Mouse (Mus musculus): ENCODE results near the gene Cenpb. TPM values are rescaled to one million over a fixed set of nuclear protein-coding genes. Genes with fewer than 3 reads are reported as not detected.
A peak's percentile ranks its signal among the peaks of the same experiment; 100 is the strongest.
"Not testable (repeated sequence)": the region's sequence is repeated elsewhere in the genome, so short reads cannot be mapped to it uniquely, and the experiment has no call there.

Gene Cenpb
- total RNA-seq (2014; rRNA removed): 27.3 and 27.5 TPM in 2 replicates
- 35.2 and 40.5 TPM in 2 replicates for polyA plus RNA-seq (2012; rRNA removed)

GRCm38 (mm10) chr2:131179990-131180587 is at the start of gene Cenpb:
TSS of gene Cenpb (minus strand) at chr2:131180067.
- peak within 1 kb of the TSS; percentile 80 for H3K9ac ChIP-seq (ENCODE audit: low read depth, low read length)
- peak; percentile 65 for DNase-seq (ENCODE audit: extremely low read depth, low read depth, low spot score)
- H3K27ac ChIP-seq (replicated peaks; ENCODE audit: insufficient read depth, low read depth, low read length): peak within 1 kb of the TSS; percentile 30
- WGBS: 11% methylated on average over 57 of the region's 57 CpGs
- TF ChIP-seq POLR2A (IDR thresholded peaks at IDR 0.05; ENCODE audit: extremely low read depth, insufficient read depth, low read length) (0 out of 2 replicates have a peak, but pooled peaks have one; percentile 43), CTCF (IDR thresholded peaks at IDR 0.05; ENCODE audit: low read depth, low read length) (peak; percentile 68)
- H3K4me1 ChIP-seq (ENCODE audit: control insufficient read depth, insufficient read depth, low read length): peaks cover 22% of the 10 kb centered on the region
- H3K79me2 ChIP-seq (ENCODE audit: control insufficient read depth, insufficient read depth, low read length): peaks cover 18% of the 10 kb centered on the region
- no peaks in the 10 kb centered on the region for H3K27me3 ChIP-seq (ENCODE audit: control insufficient read depth, insufficient read depth, low read length)
- peak within 1 kb of the TSS; percentile 72 for H3K4me3 ChIP-seq (ENCODE audit: insufficient read depth, low read depth, low read length)
- H3K36me3 ChIP-seq (ENCODE audit: control insufficient read depth, insufficient read depth, low read length): no peaks in the 10 kb centered on the region

DNA sequence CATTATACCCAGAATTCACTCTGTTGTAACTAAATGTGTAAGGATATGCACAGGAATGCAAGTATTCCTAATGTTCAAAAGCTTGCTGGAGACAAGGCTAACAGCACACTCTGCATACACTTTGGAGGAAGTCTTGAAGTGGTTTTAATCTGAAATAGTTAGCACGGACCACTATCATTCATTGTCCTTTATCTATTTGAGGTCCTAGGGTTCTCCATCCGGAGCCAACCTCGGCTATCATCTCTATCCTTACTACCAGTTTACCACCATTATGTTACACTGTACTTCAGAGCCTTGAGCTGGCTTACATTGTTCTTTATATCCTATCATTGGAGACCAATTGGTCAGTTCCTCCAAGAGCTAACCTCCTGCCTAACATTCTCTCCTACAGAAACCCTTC is 47.4 kb upstream of the Cenpb start:
- H3K79me2 ChIP-seq (ENCODE audit: control insufficient read depth, insufficient read depth, low read length): no peaks in the 10 kb centered on the region
- no peak overlapping the region for H3K27ac ChIP-seq (replicated peaks; ENCODE audit: insufficient read depth, low read depth, low read length)

DNA sequence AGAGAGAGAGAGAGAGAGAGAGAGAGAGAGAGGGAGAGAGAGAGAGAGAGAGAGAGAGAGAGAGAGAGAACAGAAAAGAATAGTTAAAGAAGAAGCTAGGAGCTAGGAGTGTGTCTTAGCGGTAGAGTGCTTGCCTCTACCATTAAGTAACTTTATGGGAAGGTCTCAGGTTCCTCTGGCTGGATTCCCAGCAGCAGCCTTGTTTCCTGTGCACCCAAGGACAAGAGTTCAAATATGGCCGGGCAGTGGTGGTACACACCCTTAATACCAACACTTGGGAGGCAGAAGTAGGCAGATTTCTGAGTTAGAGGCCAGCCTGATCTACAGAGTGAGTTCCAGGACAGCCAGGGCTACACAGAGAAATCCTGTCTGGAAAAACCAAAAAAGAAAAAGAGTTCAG is 46.8 kb upstream of the Cenpb start:
- not testable (repeated sequence) for H3K9ac ChIP-seq (ENCODE audit: low read depth, low read length); H3K4me3 ChIP-seq (ENCODE audit: insufficient read depth, low read depth, low read length); DNase-seq (ENCODE audit: extremely low read depth, low read depth, low spot score); H3K36me3 ChIP-seq (ENCODE audit: control insufficient read depth, insufficient read depth, low read length); H3K27me3 ChIP-seq (ENCODE audit: control insufficient read depth, insufficient read depth, low read length); H3K79me2 ChIP-seq (ENCODE audit: control insufficient read depth, insufficient read depth, low read length); H3K27ac ChIP-seq (replicated peaks; ENCODE audit: insufficient read depth, low read depth, low read length)
- WGBS: 32% methylated on average over 2 of the region's 2 CpGs
- H3K4me1 ChIP-seq (ENCODE audit: control insufficient read depth, insufficient read depth, low read length): peaks cover 12% of the 10 kb centered on the region

More for the DNA sequence above, 47.4 kb upstream of the Cenpb start:
- Histone ChIP-seq H3K9ac (ENCODE audit: low read depth, low read length) (no peak overlapping the region), H3K27me3 (ENCODE audit: control insufficient read depth, insufficient read depth, low read length) (no peaks in the 10 kb centered on the region), H3K36me3 (ENCODE audit: control insufficient read depth, insufficient read depth, low read length) (no peaks in the 10 kb centered on the region), H3K4me3 (ENCODE audit: insufficient read depth, low read depth, low read length) (no peak overlapping the region), H3K4me1 (ENCODE audit: control insufficient read depth, insufficient read depth, low read length) (peaks cover 9% of the 10 kb centered on the region)
- whole genome bisulfite sequencing: 77% methylated on average over 3 of the region's 3 CpGs
- TF ChIP-seq CTCF (IDR thresholded peaks at IDR 0.05; ENCODE audit: low read depth, low read length) (no peak), POLR2A (IDR thresholded peaks at IDR 0.05; ENCODE audit: extremely low read depth, insufficient read depth, low read length) (no peak)
- no peak for DNase-seq (ENCODE audit: extremely low read depth, low read depth, low spot score)

- Histone ChIP-seq H3K4me1 (ENCODE audit: control insufficient read depth, insufficient read depth, low read length) (peaks cover 14% of the 10 kb centered on the region), H3K36me3 (ENCODE audit: control insufficient read depth, insufficient read depth, low read length) (no peaks in the 10 kb centered on the region)
Observed at GRCm38 (mm10) chr2:131225178-131225577, 45.3 kb upstream of the Cenpb start.

GRCm38 (mm10) chr2:131223569-131223968 is 43.7 kb upstream of the Cenpb start:
- DNase-seq (ENCODE audit: extremely low read depth, low read depth, low spot score): no peak
- H3K4me3 ChIP-seq (ENCODE audit: insufficient read depth, low read depth, low read length): no peak overlapping the region
- H3K4me1 ChIP-seq (ENCODE audit: control insufficient read depth, insufficient read depth, low read length): peaks cover 14% of the 10 kb centered on the region
- H3K27me3 ChIP-seq (ENCODE audit: control insufficient read depth, insufficient read depth, low read length): no peaks in the 10 kb centered on the region
- no peak overlapping the region for H3K27ac ChIP-seq (replicated peaks; ENCODE audit: insufficient read depth, low read depth, low read length)
- no peaks in the 10 kb centered on the region for H3K36me3 ChIP-seq (ENCODE audit: control insufficient read depth, insufficient read depth, low read length)
- WGBS: 96% methylated on average over 1 of the region's 1 CpGs
- no peaks in the 10 kb centered on the region for H3K79me2 ChIP-seq (ENCODE audit: control insufficient read depth, insufficient read depth, low read length)
- TF ChIP-seq CTCF (IDR thresholded peaks at IDR 0.05; ENCODE audit: low read depth, low read length) (no peak), POLR2A (IDR thresholded peaks at IDR 0.05; ENCODE audit: extremely low read depth, insufficient read depth, low read length) (no peak)
- no peak overlapping the region for H3K9ac ChIP-seq (ENCODE audit: low read depth, low read length)

More at GRCm38 (mm10) chr2:131225178-131225577, 45.3 kb upstream of the Cenpb start:
- no peaks in the 10 kb centered on the region for H3K79me2 ChIP-seq (ENCODE audit: control insufficient read depth, insufficient read depth, low read length)
- WGBS: 94% methylated on average over 6 of the region's 6 CpGs
- TF ChIP-seq CTCF (IDR thresholded peaks at IDR 0.05; ENCODE audit: low read depth, low read length): no peak
- TF ChIP-seq POLR2A (IDR thresholded peaks at IDR 0.05; ENCODE audit: extremely low read depth, insufficient read depth, low read length): no peak
- H3K9ac ChIP-seq (ENCODE audit: low read depth, low read length): no peak overlapping the region
- H3K27me3 ChIP-seq (ENCODE audit: control insufficient read depth, insufficient read depth, low read length): no peaks in the 10 kb centered on the region
- no peak overlapping the region for H3K27ac ChIP-seq (replicated peaks; ENCODE audit: insufficient read depth, low read depth, low read length)
- no peak overlapping the region for H3K4me3 ChIP-seq (ENCODE audit: insufficient read depth, low read depth, low read length)
- no peak for DNase-seq (ENCODE audit: extremely low read depth, low read depth, low spot score)

GRCm38 (mm10) chr2:131222562-131222961 is 42.7 kb upstream of the Cenpb start:
- no peak for DNase-seq (ENCODE audit: extremely low read depth, low read depth, low spot score)
- Histone ChIP-seq H3K79me2 (ENCODE audit: control insufficient read depth, insufficient read depth, low read length) (no peaks in the 10 kb centered on the region), H3K4me1 (ENCODE audit: control insufficient read depth, insufficient read depth, low read length) (peaks cover 14% of the 10 kb centered on the region), H3K4me3 (ENCODE audit: insufficient read depth, low read depth, low read length) (no peak overlapping the region), H3K36me3 (ENCODE audit: control insufficient read depth, insufficient read depth, low read length) (no peaks in the 10 kb centered on the region), H3K27ac (replicated peaks; ENCODE audit: insufficient read depth, low read depth, low read length) (peak overlapping the region; percentile 74), H3K27me3 (ENCODE audit: control insufficient read depth, insufficient read depth, low read length) (no peaks in the 10 kb centered on the region), H3K9ac (ENCODE audit: low read depth, low read length) (0 out of 2 replicates have a peak overlapping the region, but pooled peaks have one; percentile 7)
- TF ChIP-seq CTCF (IDR thresholded peaks at IDR 0.05; ENCODE audit: low read depth, low read length) (no peak), POLR2A (IDR thresholded peaks at IDR 0.05; ENCODE audit: extremely low read depth, insufficient read depth, low read length) (no peak)
- 26% methylated on average over 5 of the region's 5 CpGs for WGBS
